Mouse (Mus musculus) erythroblast, embryonic 14.5 days (primary cell): Measurements from ENCODE around the gene Anp32a.

Source experiments
- GATA1 ChIP-seq: IDR thresholded peaks from 2 replicates; pipeline ENCODE4 v1.6.1; 2012; ENCODE audit warnings: low read length, inconsistent platforms, mixed read lengths
- TAL1 ChIP-seq: IDR thresholded peaks from 3 replicates; pipeline ENCODE4 v1.6.1; 2012; ENCODE audit warnings: low read length, inconsistent platforms, mixed read lengths

DNA sequence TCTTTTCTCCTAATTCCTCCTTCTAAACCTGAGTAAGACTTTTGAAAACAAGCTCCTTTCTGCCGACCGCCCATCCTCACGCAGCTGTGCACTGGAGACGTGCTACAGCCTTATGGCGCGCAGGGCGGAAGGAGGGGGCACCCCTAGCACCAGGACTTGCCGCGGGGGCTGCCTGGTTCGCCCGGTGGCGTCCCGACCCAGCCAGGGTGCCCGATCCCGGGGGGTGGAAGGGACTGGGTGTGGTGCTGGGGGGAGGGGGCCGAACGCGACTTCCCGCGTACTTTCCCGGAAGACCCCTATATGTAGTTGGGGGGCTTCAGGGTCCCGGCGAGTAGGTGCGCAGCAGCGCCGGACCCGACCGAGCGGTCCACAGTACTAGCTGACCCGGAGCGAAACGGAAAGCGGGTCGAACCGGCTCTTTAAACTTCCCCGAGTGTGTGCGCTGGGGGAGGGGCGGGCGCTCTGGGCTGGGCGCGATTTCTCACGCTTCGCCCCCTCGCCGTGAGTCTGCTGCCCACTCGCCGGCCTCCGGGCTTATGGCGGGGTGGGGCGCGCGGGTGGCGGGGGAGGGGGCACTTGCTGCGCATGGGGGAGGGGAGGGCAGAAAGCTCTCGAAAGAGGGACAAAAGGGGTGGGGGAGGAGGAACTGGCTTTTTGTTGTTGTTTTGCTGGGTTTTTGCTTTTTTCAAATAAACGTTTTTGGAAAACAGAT lies 2.3 kb downstream of the Anp32a start:
- TF ChIP-seq GATA1 (no peak), TAL1 (no peak)
